Mouse (Mus musculus) limb, embryonic 14.5 days (tissue): ENCODE results near the gene Tmem205. TPM values are rescaled to one million over a fixed set of nuclear protein-coding genes. Genes with fewer than 3 reads are reported as not detected.
A peak's percentile ranks its signal among the peaks of the same experiment; 100 is the strongest.

Source experiments
- ATAC-seq: fragments of 200-750 bp; cut with Nextera tagmentation; 2 replicates; pipeline ENCODE4 v1.8.0; 2017; ENCODE audit warnings: low read depth, moderate number of reproducible peaks, moderate TSS enrichment; ENCODE audit not compliant: low FRiP score
- DNase-seq: peaks from one replicate; pipeline ENCODE4 v3.0.0-alpha.2; 2015; ENCODE audit warnings: low spot score
- H3K27ac ChIP-seq: fragments of 300-500 bp; sonication (generic); replicated peaks from 2 replicates; pipeline ENCODE4 v1.5.1; 2014; ENCODE audit warnings: low read depth, mild to moderate bottlenecking, low read length, moderate library complexity, mixed read lengths
- H3K27me3 ChIP-seq: fragments of 300-500 bp; sonication (generic); 2 replicates; pipeline ENCODE4 v1.6.1; 2014; ENCODE audit warnings: low read length, mixed read lengths; ENCODE audit not compliant: control insufficient read depth, insufficient read depth
- H3K36me3 ChIP-seq: fragments of 300-500 bp; sonication (generic); 2 replicates; pipeline ENCODE4 v1.6.1; 2014; ENCODE audit warnings: mild to moderate bottlenecking, low read length, moderate library complexity, mixed read lengths; ENCODE audit not compliant: control insufficient read depth, insufficient read depth
- H3K4me1 ChIP-seq: fragments of 300-500 bp; sonication (generic); 2 replicates; pipeline ENCODE4 v1.6.1; 2014; ENCODE audit warnings: antibody characterized with exemption, low read length, mixed read lengths; ENCODE audit not compliant: control insufficient read depth, insufficient read depth
- H3K4me2 ChIP-seq: fragments of 300-500 bp; sonication (generic); replicated peaks from 2 replicates; pipeline ENCODE4 v1.6.1; 2014; ENCODE audit warnings: low read depth, mild to moderate bottlenecking, low read length, moderate library complexity; ENCODE audit not compliant: severe bottlenecking
- H3K4me3 ChIP-seq: fragments of 300-500 bp; sonication (generic); replicated peaks from 2 replicates; pipeline ENCODE4 v1.5.1; 2014; ENCODE audit warnings: low read length
- H3K9ac ChIP-seq: fragments of 300-500 bp; sonication (generic); 2 replicates; pipeline ENCODE4 v1.6.1; 2014; ENCODE audit warnings: mild to moderate bottlenecking, low read depth, low read length, moderate library complexity; ENCODE audit not compliant: severe bottlenecking
- H3K9me3 ChIP-seq: fragments of 300-500 bp; sonication (generic); 2 replicates; pipeline ENCODE4 v1.6.1; 2016; ENCODE audit warnings: low read length; ENCODE audit not compliant: control insufficient read depth
- POLR2A ChIP-seq: fragments of 200-500 bp; IDR thresholded peaks from 2 replicates; pipeline ENCODE4 v1.8.0; 2012; ENCODE audit warnings: inconsistent platforms, mild to moderate bottlenecking, moderate library complexity, borderline replicate concordance; ENCODE audit not compliant: insufficient read depth, insufficient read length; ENCODE audit errors: extremely low read depth
- WGBS: fragments of 180-500 bp; shearing (Covaris S2); extraction: QIAGEN DNeasy Blood & Tissue Kit; methylation state at CpG from one replicate; pipeline ENCODE4 v1.1.7; 2014; 5-methylcytosine and 5-hydroxymethylcytosine counted together
- polyA plus RNA-seq, 2 experiments: library from polyadenylated mRNA; depleted of rRNA in 1 of 2; stranded (reverse) in 1 of 2; unstranded in 1 of 2; fragments of >200 nt; fragmentation: Nextera tagmentation in 1 of 2; extraction: Ambion mirVana in 1 of 2; gene quantifications; 2 replicates each; pipeline versions ENCODE4 v1.2.1 to v1.2.3; 2012 to 2014

Gene Tmem205
- polyA plus RNA-seq, 2 experiments: 37.4 to 51.5 TPM

- no peak for ATAC-seq
- whole genome bisulfite sequencing: 73% methylated on average over 10 of the region's 10 CpGs
- no peak for TF ChIP-seq POLR2A
These were observed 17.7 kb downstream of the Tmem205 start for GRCm38 (mm10) chr9:21909474-21910223.

GRCm38 (mm10) chr9:21908216-21908615 lies 19.1 kb downstream of the Tmem205 start:
- H3K9me3 ChIP-seq: no peaks in the 10 kb centered on the region
- DNase-seq (no peak), ATAC-seq (no peak)
- H3K4me2 ChIP-seq: no peak overlapping the region
- no peaks in the 10 kb centered on the region for H3K4me1 ChIP-seq
- no peak overlapping the region for H3K27ac ChIP-seq
- WGBS: 74% methylated on average over 11 of the region's 11 CpGs
- no peak for TF ChIP-seq POLR2A
- H3K9ac ChIP-seq: no peak overlapping the region
- no peak overlapping the region for H3K4me3 ChIP-seq
- H3K36me3 ChIP-seq: no peaks in the 10 kb centered on the region
- H3K27me3 ChIP-seq: no peaks in the 10 kb centered on the region

More at GRCm38 (mm10) chr9:21909474-21910223, 17.7 kb downstream of the Tmem205 start:
- Histone ChIP-seq H3K27me3 (no peaks in the 10 kb centered on the region), H3K4me3 (no peak overlapping the region), H3K4me1 (no peaks in the 10 kb centered on the region), H3K27ac (no peak overlapping the region), H3K9me3 (no peaks in the 10 kb centered on the region), H3K4me2 (no peak overlapping the region), H3K9ac (no peak overlapping the region), H3K36me3 (no peaks in the 10 kb centered on the region)
- DNase-seq: no peak

- H3K27me3 ChIP-seq: no peaks in the 10 kb centered on the region
- H3K4me2 ChIP-seq: no peak overlapping the region
- H3K27ac ChIP-seq: no peak overlapping the region
- no peak overlapping the region for H3K9ac ChIP-seq
- 74% methylated on average over 4 of the region's 4 CpGs for WGBS
- H3K9me3 ChIP-seq: no peaks in the 10 kb centered on the region
- no peaks in the 10 kb centered on the region for H3K4me1 ChIP-seq
- DNase-seq: no peak
- no peaks in the 10 kb centered on the region for H3K36me3 ChIP-seq
- ATAC-seq: no peak
- no peak for TF ChIP-seq POLR2A
- no peak overlapping the region for H3K4me3 ChIP-seq
These were observed 23.3 kb downstream of the Tmem205 start for GRCm38 (mm10) chr9:21904031-21904430.

GRCm38 (mm10) chr9:21901223-21901820 lies 26.0 kb downstream of the Tmem205 start:
- ATAC-seq: peak; percentile 91
- DNase-seq: peak; percentile 90
- Histone ChIP-seq H3K9ac (no peak overlapping the region), H3K4me1 (no peaks in the 10 kb centered on the region), H3K9me3 (no peaks in the 10 kb centered on the region), H3K27me3 (no peaks in the 10 kb centered on the region), H3K27ac (no peak overlapping the region), H3K36me3 (no peaks in the 10 kb centered on the region), H3K4me3 (peak overlapping the region; percentile 38), H3K4me2 (peak overlapping the region; percentile 48)
- no peak for TF ChIP-seq POLR2A
- WGBS: 20% methylated on average over 10 of the region's 10 CpGs

GRCm38 (mm10) chr9:21889229-21889628 lies 38.1 kb downstream of the Tmem205 start:
- 59% methylated on average over 3 of the region's 3 CpGs for WGBS
- Histone ChIP-seq H3K9ac (no peak overlapping the region), H3K4me2 (no peak overlapping the region), H3K27me3 (no peaks in the 10 kb centered on the region), H3K27ac (no peak overlapping the region), H3K36me3 (no peaks in the 10 kb centered on the region), H3K9me3 (no peaks in the 10 kb centered on the region), H3K4me3 (no peak overlapping the region), H3K4me1 (no peaks in the 10 kb centered on the region)
- TF ChIP-seq POLR2A: no peak
- DNase-seq: no peak
- ATAC-seq: no peak
